Comparison of ENCODE assay signal across 18 mouse cellular contexts in genomic region chr1:125507786-125508514, GRCm38 (mm10). TPM values are rescaled to one million over a fixed set of nuclear protein-coding genes. Genes with fewer than 3 reads are reported as not detected.
A peak's percentile ranks its signal among the peaks of the same experiment; 100 is the strongest.
DNase-seq lines count a peak whose midpoint lies in the region; ATAC-seq and TF ChIP-seq lines count a peak whose summit lies in the region.
"Had no signal": no experiment of that assay in that cellular context is flagged by ENCODE, and none has a peak within 500 bp of the region (broad histone marks: within the 10 kb centered on the region; RNA-seq: fewer than 3 reads in every experiment).

No protein-coding gene starts in this region.

- DNase-seq in gastrocnemius, postnatal 25 days = peak; percentile 21
- no peak for DNase-seq in gastrocnemius, postnatal 36 days
- peak; percentile 59 for DNase-seq in adipocyte (ENCODE audit: low spot score)
- no peak for DNase-seq in spleen, postnatal 4 days (ENCODE audit: low spot score in 2 of 2)
- DNase-seq in layer of hippocampus, adult 9-11 months = no peak
- DNase-seq: cerebellum, adult 2 months; heart, postnatal 36 days; midbrain, embryonic 14.5 days; spleen, adult 18-20 months; thymus, adult 18-20 months had no signal

- TF ChIP-seq CTCF in embryonic fibroblast, embryonic 13.5 days (IDR thresholded peaks at IDR 0.05; ENCODE audit: borderline replicate concordance, insufficient read depth, low read length) = no peak

- peak overlapping the region; percentile 84 for H3K27ac ChIP-seq in embryonic fibroblast, embryonic 13.5 days (ENCODE audit: insufficient read depth, low read length)
- H3K27ac ChIP-seq: heart, adult 2 months; hindbrain, embryonic 14.5 days; kidney, postnatal 0 days; limb, embryonic 15.5 days; liver, embryonic 15.5 days had no signal

- H3K4me3 ChIP-seq in embryonic fibroblast, embryonic 13.5 days (ENCODE audit: insufficient read depth, low read length) = no peak overlapping the region
- H3K4me3 ChIP-seq: heart, adult 2 months; limb, embryonic 15.5 days; liver, embryonic 15.5 days had no signal

- no peak for ATAC-seq in erythroblast, adult 5-6 weeks (replicated peaks; ENCODE audit: low FRiP score, poor library complexity, severe bottlenecking)
- ATAC-seq: forebrain, embryonic 16.5 days had no signal

- no peak for TF ChIP-seq POLR2A in embryonic fibroblast, embryonic 13.5 days (IDR thresholded peaks at IDR 0.05; ENCODE audit: low read depth, low read length)

- intact Hi-C loops in gastrocnemius, postnatal 36 days (cut with DNase I) = no loop called here

- H3K4me1 ChIP-seq in embryonic fibroblast, embryonic 13.5 days (ENCODE audit: control insufficient read depth, insufficient read depth, low read length) = peaks cover 9% of the 10 kb centered on the region
- H3K4me1 ChIP-seq: limb, embryonic 15.5 days; liver, embryonic 15.5 days had no signal

RNA-seq across cellular contexts. Expression of gene Slc35f5, which starts 52.4 kb away (rescaled TPM):
- 10 to 100 TPM; 18.6 to 18.9 TPM for total RNA-seq in gastrocnemius, postnatal 25 days (2021)
- 10 to 100 TPM; 14.8 to 18.8 TPM for total RNA-seq in gastrocnemius, postnatal 36 days (2021)
- 45.7 and 53.7 TPM in 2 replicates for polyA plus RNA-seq in embryonic fibroblast, embryonic 13.5 days (2011; ENCODE audit: insufficient read length, low read depth, missing spikeins)
- total RNA-seq in erythroblast, adult 5-6 weeks (2015; ENCODE audit: low replicate concordance) = 0.84 and 0.96 TPM in 2 replicates
- 0.68 and 1.8 TPM in 2 replicates for total RNA-seq in erythroblast, adult 5-6 weeks (2017; ENCODE audit: low replicate concordance)

Comparison
In these comparisons a context has a peak if more than half of its experiments do, and no peak if none do; other contexts are left out.
1. DNase-seq: peak in gastrocnemius, postnatal 25 days (single experiment) and adipocyte (single experiment); none in gastrocnemius, postnatal 36 days (0 of 2), spleen, postnatal 4 days (0 of 2) and layer of hippocampus, adult 9-11 months (single experiment).
2. RNA of gene Slc35f5, which starts 52.4 kb away (total RNA-seq): 18.6 to 18.9 TPM in gastrocnemius, postnatal 25 days and 14.8 to 18.8 TPM in gastrocnemius, postnatal 36 days; 0.68 to 1.8 TPM in erythroblast, adult 5-6 weeks; every median in the first group is over 4 times any median in the second.